Mouse (Mus musculus) spleen, postnatal 10 days (tissue): Measurements from ENCODE around the gene N4bp1.

Source experiments
- DNase-seq, 2 experiments: peaks; one replicate each; pipeline ENCODE4 v3.0.0; 2021 to 2022; ENCODE audit warnings: low spot score in 2 of 2

The N4bp1 gene

GRCm38 (mm10) chr8:86884489-86885463, at the start of gene N4bp1:
Gene N4bp1, minus strand, starts transcription at chr8:86885258.
- peak; percentile 74 to 92 for DNase-seq

- no peak for DNase-seq
These were observed 49.8 kb upstream of the N4bp1 start for GRCm38 (mm10) chr8:86934841-86935240.

- DNase-seq = no peak
These were observed 49.3 kb upstream of the N4bp1 start for GRCm38 (mm10) chr8:86934393-86934792.

GRCm38 (mm10) chr8:86933898-86934297, 48.8 kb upstream of the N4bp1 start:
- DNase-seq = no peak

GRCm38 (mm10) chr8:86926237-86926636, 41.2 kb upstream of the N4bp1 start:
- no peak for DNase-seq

- DNase-seq = no peak
These were observed 38.3 kb upstream of the N4bp1 start for GRCm38 (mm10) chr8:86923219-86923835.

- DNase-seq = no peak
These were observed 37.6 kb upstream of the N4bp1 start for GRCm38 (mm10) chr8:86922673-86923072.

GRCm38 (mm10) chr8:86922141-86922540, 37.1 kb upstream of the N4bp1 start:
- DNase-seq = no peak

GRCm38 (mm10) chr8:86920996-86921395, 35.9 kb upstream of the N4bp1 start:
- no peak for DNase-seq

GRCm38 (mm10) chr8:86920455-86920854, 35.4 kb upstream of the N4bp1 start:
- no peak for DNase-seq

- no peak for DNase-seq
These were observed 35.0 kb upstream of the N4bp1 start for GRCm38 (mm10) chr8:86920024-86920423.

- no peak for DNase-seq
These were observed 34.2 kb upstream of the N4bp1 start for GRCm38 (mm10) chr8:86919262-86919661.

GRCm38 (mm10) chr8:86918093-86918492, 33.0 kb upstream of the N4bp1 start:
- DNase-seq = no peak

- DNase-seq = no peak
These were observed 32.6 kb upstream of the N4bp1 start for GRCm38 (mm10) chr8:86917689-86918088.

- no peak for DNase-seq
These were observed 31.3 kb upstream of the N4bp1 start for GRCm38 (mm10) chr8:86916369-86916768.

GRCm38 (mm10) chr8:86911136-86911535, 26.1 kb upstream of the N4bp1 start:
- no peak for DNase-seq

- DNase-seq = no peak
These were observed 25.2 kb upstream of the N4bp1 start for GRCm38 (mm10) chr8:86910250-86910649.

- peak; percentile 51 to 78 for DNase-seq
These were observed 23.5 kb upstream of the N4bp1 start for GRCm38 (mm10) chr8:86908536-86908935.

- DNase-seq = no peak
These were observed 19.9 kb upstream of the N4bp1 start for GRCm38 (mm10) chr8:86904911-86905310.

GRCm38 (mm10) chr8:86903104-86903503, 18.0 kb upstream of the N4bp1 start:
- peak; percentile 77 to 88 for DNase-seq

GRCm38 (mm10) chr8:86902656-86903055, 17.6 kb upstream of the N4bp1 start:
- DNase-seq = no peak

- DNase-seq = no peak
These were observed 16.9 kb upstream of the N4bp1 start for GRCm38 (mm10) chr8:86901972-86902371.
